Mouse (Mus musculus): ENCODE data around the gene 4930562C15Rik.
A peak's percentile ranks its signal among the peaks of the same experiment; 100 is the strongest.

4930562C15Rik gene

GRCm38 (mm10) chr16:4862863-4863483, 27.8 kb downstream of the 4930562C15Rik start:
- DNase-seq: peak; percentile 83

- DNase-seq: no peak
Measured at GRCm38 (mm10) chr16:4863742-4864141, 28.5 kb downstream of the 4930562C15Rik start.

- DNase-seq: no peak
Measured at GRCm38 (mm10) chr16:4866101-4866695, 31.0 kb downstream of the 4930562C15Rik start.

- no peak for DNase-seq
Measured at GRCm38 (mm10) chr16:4870490-4870889, 35.3 kb downstream of the 4930562C15Rik start.

GRCm38 (mm10) chr16:4871926-4872325, 36.7 kb downstream of the 4930562C15Rik start:
- DNase-seq: peak; percentile 30

GRCm38 (mm10) chr16:4875198-4876032, 40.2 kb downstream of the 4930562C15Rik start:
- DNase-seq: peak; percentile 45

- DNase-seq: peak; percentile 42
Measured at GRCm38 (mm10) chr16:4876033-4876680, 40.9 kb downstream of the 4930562C15Rik start.

- DNase-seq: peak; percentile 26
Measured at GRCm38 (mm10) chr16:4877195-4877594, 42.0 kb downstream of the 4930562C15Rik start.

GRCm38 (mm10) chr16:4877701-4878100, 42.5 kb downstream of the 4930562C15Rik start:
- no peak for DNase-seq

- peak; percentile 78 for DNase-seq
Measured at GRCm38 (mm10) chr16:4878192-4878885, 43.1 kb downstream of the 4930562C15Rik start.

- DNase-seq: peak; percentile 68
Measured at GRCm38 (mm10) chr16:4879101-4879707, 44.0 kb downstream of the 4930562C15Rik start.

- DNase-seq: peak; percentile 92
Measured at GRCm38 (mm10) chr16:4879708-4880124, 44.5 kb downstream of the 4930562C15Rik start.

GRCm38 (mm10) chr16:4880136-4880825, 45.1 kb downstream of the 4930562C15Rik start, which contains the start of gene Ubald1:
Gene Ubald1 (minus strand): TSS chr16:4880315.
- peak; percentile 98 for DNase-seq

GRCm38 (mm10) chr16:4881400-4882351, 46.5 kb downstream of the 4930562C15Rik start:
- DNase-seq: no peak

GRCm38 (mm10) chr16:4884930-4885329, 49.7 kb downstream of the 4930562C15Rik start:
- DNase-seq: no peak

GRCm38 (mm10) chr16:4885760-4886689, 50.8 kb downstream of the 4930562C15Rik start, which contains the start of gene Mgrn1:
Gene Mgrn1 (plus strand): TSS chr16:4886249.
- DNase-seq: peak; percentile 90

- DNase-seq: no peak
Measured at GRCm38 (mm10) chr16:4886690-4887020, 51.4 kb downstream of the 4930562C15Rik start.

- no peak for DNase-seq
Measured at GRCm38 (mm10) chr16:4890201-4890709, 55.0 kb downstream of the 4930562C15Rik start.

GRCm38 (mm10) chr16:4892171-4892570, 57.0 kb downstream of the 4930562C15Rik start:
- DNase-seq: no peak

Measured in thymus, postnatal 4 days (tissue).